Mouse (Mus musculus): ENCODE results near the gene Gfi1b. TPM values are rescaled to one million over a fixed set of nuclear protein-coding genes. Genes with fewer than 3 reads are reported as not detected.

The Gfi1b gene
- total RNA-seq, 2 experiments from 2014 or later = not detected

- peak in 1 of 2 experiments; percentile 14 for DNase-seq (ENCODE audit: low spot score in 2 of 2)
Measured at GRCm38 (mm10) chr2:28622521-28623124, 841 bp upstream of the Gfi1b start.

GRCm38 (mm10) chr2:28621111-28621510 is 671 bp downstream of the Gfi1b start:
- no peak for DNase-seq (ENCODE audit: low spot score in 2 of 2)

GRCm38 (mm10) chr2:28620522-28620921 is 1.3 kb downstream of the Gfi1b start:
- no peak for DNase-seq (ENCODE audit: low spot score in 2 of 2)

- no peak for DNase-seq (ENCODE audit: low spot score in 2 of 2)
Measured at GRCm38 (mm10) chr2:28619369-28619768, 2.4 kb downstream of the Gfi1b start.

GRCm38 (mm10) chr2:28618777-28619336 is 2.9 kb downstream of the Gfi1b start:
- DNase-seq (ENCODE audit: low spot score in 2 of 2) = no peak

GRCm38 (mm10) chr2:28617498-28618486 is 4.0 kb downstream of the Gfi1b start:
- no peak for DNase-seq (ENCODE audit: low spot score in 2 of 2)

- no peak for DNase-seq (ENCODE audit: low spot score in 2 of 2)
Measured at GRCm38 (mm10) chr2:28616874-28617273, 4.9 kb downstream of the Gfi1b start.

- DNase-seq (ENCODE audit: low spot score in 2 of 2) = no peak
Measured at GRCm38 (mm10) chr2:28616358-28616757, 5.4 kb downstream of the Gfi1b start.

GRCm38 (mm10) chr2:28613599-28613998 is 8.2 kb downstream of the Gfi1b start:
- DNase-seq (ENCODE audit: low spot score in 2 of 2) = no peak

GRCm38 (mm10) chr2:28612436-28613063 is 9.2 kb downstream of the Gfi1b start:
- DNase-seq (ENCODE audit: low spot score in 2 of 2) = no peak

GRCm38 (mm10) chr2:28611407-28611787 is 10.4 kb downstream of the Gfi1b start:
- no peak for DNase-seq (ENCODE audit: low spot score in 2 of 2)

- no peak for DNase-seq (ENCODE audit: low spot score in 2 of 2)
Measured at GRCm38 (mm10) chr2:28610716-28611406, 10.9 kb downstream of the Gfi1b start.

- no peak for DNase-seq (ENCODE audit: low spot score in 2 of 2)
Measured at GRCm38 (mm10) chr2:28609851-28610250, 11.9 kb downstream of the Gfi1b start.

- no peak for DNase-seq (ENCODE audit: low spot score in 2 of 2)
Measured at GRCm38 (mm10) chr2:28607341-28608165, 14.2 kb downstream of the Gfi1b start.

GRCm38 (mm10) chr2:28606601-28607340 is 15.0 kb downstream of the Gfi1b start:
- no peak for DNase-seq (ENCODE audit: low spot score in 2 of 2)

- DNase-seq (ENCODE audit: low spot score in 2 of 2) = no peak
Measured at GRCm38 (mm10) chr2:28605789-28606541, 15.8 kb downstream of the Gfi1b start.

- no peak for DNase-seq (ENCODE audit: low spot score in 2 of 2)
Measured at GRCm38 (mm10) chr2:28603542-28603941, 18.2 kb downstream of the Gfi1b start.

GRCm38 (mm10) chr2:28601720-28602590 is 19.8 kb downstream of the Gfi1b start:
- DNase-seq (ENCODE audit: low spot score in 2 of 2) = no peak
